Mouse (Mus musculus): ENCODE measurements around the gene Pde6d. TPM values are rescaled to one million over a fixed set of nuclear protein-coding genes. Genes with fewer than 3 reads are reported as not detected.

Gene Pde6d
- polyA plus RNA-seq, 2 experiments, result 63.0 to 63.2 TPM

DNA sequence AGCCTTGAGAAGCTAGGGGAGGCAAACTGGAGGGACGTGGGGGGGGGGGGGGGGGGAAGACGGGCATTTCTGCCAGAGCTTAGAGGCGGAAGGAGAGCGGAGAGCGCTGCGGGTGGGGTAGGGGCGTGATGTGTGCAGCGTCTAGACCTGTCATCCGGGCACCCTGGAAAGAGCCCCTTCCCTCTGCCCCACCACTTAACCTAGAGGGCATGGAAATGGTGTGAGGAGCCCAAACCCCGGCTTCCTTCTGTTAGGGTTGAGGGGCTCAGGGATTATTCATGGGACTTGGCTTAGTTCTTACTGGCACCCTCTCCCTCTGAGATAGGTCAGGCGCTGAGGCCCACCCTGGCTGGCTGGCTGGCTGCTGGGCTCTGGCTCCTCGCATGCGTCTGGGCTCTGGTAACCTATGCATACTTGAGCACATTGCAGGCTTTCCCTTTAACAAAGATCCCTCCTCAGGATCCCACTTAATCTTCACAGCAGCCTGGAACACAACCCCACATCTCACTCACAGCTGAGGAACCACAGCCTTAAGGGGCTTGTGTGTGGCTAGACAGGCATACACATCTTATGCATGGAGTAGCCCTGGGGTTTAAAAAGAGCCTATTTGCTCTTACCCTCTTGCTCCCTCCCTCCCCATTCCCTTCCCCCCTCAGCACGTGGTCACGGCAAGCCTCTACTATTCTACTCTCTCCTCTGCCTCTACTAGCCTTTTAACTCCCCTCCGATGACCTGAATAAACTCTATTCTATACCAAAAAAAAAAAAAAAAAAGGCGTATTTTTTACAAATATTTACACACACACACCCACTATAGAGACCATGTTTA is 80.0 kb downstream of the Pde6d start:
- Histone ChIP-seq H3K9ac (ENCODE audit: low read depth, low read length, severe bottlenecking) (no peak overlapping the region), H3K9me3 (ENCODE audit: control insufficient read depth, low read length) (no peaks in the 10 kb centered on the region), H3K4me1 (ENCODE audit: control insufficient read depth, insufficient read depth, low read length) (peaks cover 52% of the 10 kb centered on the region), H3K27ac (replicated peaks; ENCODE audit: low read depth, low read length) (peak overlapping the region; percentile 99), H3K4me2 (replicated peaks; ENCODE audit: low read depth, low read length, severe bottlenecking) (peak overlapping the region; percentile 77), H3K27me3 (ENCODE audit: control insufficient read depth, insufficient read depth, low read length) (no peaks in the 10 kb centered on the region), H3K4me3 (replicated peaks; ENCODE audit: low read length) (no peak overlapping the region; the same call in 1 of the 2 replicates), H3K36me3 (ENCODE audit: control insufficient read depth, insufficient read depth, low read length) (no peaks in the 10 kb centered on the region)
- DNase-seq (ENCODE audit: low spot score), result no peak
- WGBS, result 11% methylated on average over 16 of the region's 17 CpGs
- ATAC-seq (ENCODE audit: low FRiP score, low read depth), result no peak
- TF ChIP-seq POLR2A (IDR thresholded peaks at IDR 0.05; ENCODE audit: borderline replicate concordance, extremely low read depth, insufficient read depth, insufficient read length), result no peak

DNA sequence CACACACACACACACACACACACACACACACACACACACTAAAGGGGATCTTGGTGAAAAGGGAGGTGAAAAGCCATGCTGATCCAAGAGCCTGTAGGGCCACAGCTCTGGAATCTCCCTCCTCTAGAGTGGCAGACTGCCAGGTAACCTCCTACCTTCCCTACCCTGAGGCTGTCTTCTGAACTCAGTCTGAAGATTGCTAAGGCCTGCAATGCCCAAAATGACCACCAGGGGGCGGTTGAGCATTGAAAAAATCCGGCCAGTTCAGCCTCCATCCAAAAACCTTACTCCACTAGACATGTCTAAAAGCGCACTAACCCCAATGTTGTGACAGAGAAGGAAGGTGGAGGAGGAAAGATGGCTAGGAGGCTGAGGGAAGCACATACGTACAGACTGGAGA is 80.9 kb downstream of the Pde6d start:
- ATAC-seq (ENCODE audit: low FRiP score, low read depth), result peak; percentile 17; the same call in 1 of the 2 replicates
- TF ChIP-seq POLR2A (IDR thresholded peaks at IDR 0.05; ENCODE audit: borderline replicate concordance, extremely low read depth, insufficient read depth, insufficient read length), result no peak
- H3K27me3 ChIP-seq (ENCODE audit: control insufficient read depth, insufficient read depth, low read length), result no peaks in the 10 kb centered on the region
- whole genome bisulfite sequencing, result 1% methylated on average over 4 of the region's 4 CpGs
- no peak overlapping the region for H3K9ac ChIP-seq (ENCODE audit: low read depth, low read length, severe bottlenecking)
- no peak overlapping the region for H3K4me3 ChIP-seq (replicated peaks; ENCODE audit: low read length)
- DNase-seq (ENCODE audit: low spot score), result peak; percentile 94
- peak overlapping the region; percentile 99; the same call in 1 of the 2 replicates for H3K27ac ChIP-seq (replicated peaks; ENCODE audit: low read depth, low read length)
- no peaks in the 10 kb centered on the region for H3K36me3 ChIP-seq (ENCODE audit: control insufficient read depth, insufficient read depth, low read length)
- peaks cover 50% of the 10 kb centered on the region for H3K4me1 ChIP-seq (ENCODE audit: control insufficient read depth, insufficient read depth, low read length)
- peak overlapping the region; percentile 77 for H3K4me2 ChIP-seq (replicated peaks; ENCODE audit: low read depth, low read length, severe bottlenecking)
- no peaks in the 10 kb centered on the region for H3K9me3 ChIP-seq (ENCODE audit: control insufficient read depth, low read length)

DNA sequence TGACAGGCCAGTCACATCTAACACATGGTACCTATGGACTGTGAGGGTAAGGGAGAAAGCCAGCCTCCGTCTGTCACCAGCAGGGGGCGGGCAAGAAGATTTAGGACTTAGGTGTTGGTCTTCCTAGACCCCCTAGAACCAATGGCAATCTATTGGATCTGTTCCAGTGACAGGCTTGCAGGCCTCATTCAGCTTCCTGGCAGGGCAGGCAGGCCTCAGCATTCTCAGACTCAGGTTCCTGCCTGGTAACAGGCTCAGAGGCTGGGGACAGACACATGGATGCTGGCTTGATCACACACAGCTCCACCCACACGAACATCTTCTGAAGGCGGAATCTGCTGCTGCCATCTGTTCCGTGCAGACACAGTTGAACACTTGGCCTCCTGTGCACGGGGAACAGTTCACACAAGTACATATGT is 81.3 kb downstream of the Pde6d start:
- Histone ChIP-seq H3K27ac (replicated peaks; ENCODE audit: low read depth, low read length) (peak overlapping the region; percentile 39; the same call in 1 of the 2 replicates), H3K27me3 (ENCODE audit: control insufficient read depth, insufficient read depth, low read length) (no peaks in the 10 kb centered on the region), H3K4me1 (ENCODE audit: control insufficient read depth, insufficient read depth, low read length) (peaks cover 48% of the 10 kb centered on the region), H3K9me3 (ENCODE audit: control insufficient read depth, low read length) (no peaks in the 10 kb centered on the region), H3K36me3 (ENCODE audit: control insufficient read depth, insufficient read depth, low read length) (no peaks in the 10 kb centered on the region), H3K4me3 (replicated peaks; ENCODE audit: low read length) (no peak overlapping the region), H3K4me2 (replicated peaks; ENCODE audit: low read depth, low read length, severe bottlenecking) (no peak overlapping the region), H3K9ac (ENCODE audit: low read depth, low read length, severe bottlenecking) (no peak overlapping the region)
- TF ChIP-seq POLR2A (IDR thresholded peaks at IDR 0.05; ENCODE audit: borderline replicate concordance, extremely low read depth, insufficient read depth, insufficient read length), result no peak
- ATAC-seq (ENCODE audit: low FRiP score, low read depth) (no peak), DNase-seq (ENCODE audit: low spot score) (peak; percentile 57)
- WGBS, result 30% methylated on average over 6 of the region's 6 CpGs

DNA sequence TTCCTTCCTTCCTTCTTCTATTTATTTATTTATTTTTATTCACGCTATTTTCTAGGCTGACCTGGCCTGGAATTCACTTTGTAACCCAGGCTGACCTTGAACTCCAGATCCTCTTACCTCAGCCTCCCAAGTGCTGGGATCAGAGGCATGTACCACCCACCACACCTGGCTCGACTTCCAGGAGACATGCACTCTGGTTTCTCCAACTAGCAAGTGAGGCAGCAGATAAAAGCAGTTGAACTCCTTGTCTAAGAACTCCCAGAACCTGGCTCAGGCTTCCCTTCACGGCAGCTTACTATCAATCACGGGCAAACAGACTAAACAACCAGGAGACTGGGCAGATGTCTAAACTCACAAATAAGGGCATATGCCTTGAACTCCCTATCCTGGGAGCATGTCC is 81.7 kb downstream of the Pde6d start:
- H3K4me3 ChIP-seq (replicated peaks; ENCODE audit: low read length), result no peak overlapping the region
- no peak overlapping the region for H3K4me2 ChIP-seq (replicated peaks; ENCODE audit: low read depth, low read length, severe bottlenecking)
- ATAC-seq (ENCODE audit: low FRiP score, low read depth), result no peak
- no peak for TF ChIP-seq POLR2A (IDR thresholded peaks at IDR 0.05; ENCODE audit: borderline replicate concordance, extremely low read depth, insufficient read depth, insufficient read length)
- H3K27ac ChIP-seq (replicated peaks; ENCODE audit: low read depth, low read length), result 0 out of 2 replicates have a peak overlapping the region, but pooled peaks have one; percentile 39
- 72% methylated on average over 4 of the region's 4 CpGs for WGBS
- H3K9ac ChIP-seq (ENCODE audit: low read depth, low read length, severe bottlenecking), result no peak overlapping the region
- H3K4me1 ChIP-seq (ENCODE audit: control insufficient read depth, insufficient read depth, low read length), result peaks cover 48% of the 10 kb centered on the region
- no peaks in the 10 kb centered on the region for H3K36me3 ChIP-seq (ENCODE audit: control insufficient read depth, insufficient read depth, low read length)
- no peaks in the 10 kb centered on the region for H3K9me3 ChIP-seq (ENCODE audit: control insufficient read depth, low read length)
- DNase-seq (ENCODE audit: low spot score), result no peak
- no peaks in the 10 kb centered on the region for H3K27me3 ChIP-seq (ENCODE audit: control insufficient read depth, insufficient read depth, low read length)

DNA sequence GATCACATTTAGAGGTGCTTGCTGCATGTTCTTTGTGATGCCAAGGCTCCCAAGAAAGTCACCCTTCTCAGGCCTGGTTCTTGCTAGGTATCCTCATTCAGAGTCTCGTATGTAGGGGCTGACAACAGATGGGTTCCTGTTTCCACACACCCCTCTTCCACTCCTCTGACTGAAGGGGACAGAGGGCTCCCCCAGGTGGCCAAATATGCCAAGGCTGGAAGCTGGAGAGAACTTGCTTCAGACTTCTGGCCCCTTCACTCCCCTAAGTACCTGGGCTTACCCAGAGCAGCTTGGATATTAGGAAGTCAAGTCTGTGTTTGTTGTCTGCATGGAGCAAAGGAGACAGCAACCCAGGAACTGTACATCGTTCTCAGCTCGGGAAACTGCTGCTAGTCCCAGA is 82.5 kb downstream of the Pde6d start:
- DNase-seq (ENCODE audit: low spot score), result peak; percentile 57

More for the DNA sequence above, 82.5 kb downstream of the Pde6d start:
- no peak overlapping the region for H3K27ac ChIP-seq (replicated peaks; ENCODE audit: low read depth, low read length)
- ATAC-seq (ENCODE audit: low FRiP score, low read depth), result no peak
- no peak overlapping the region for H3K4me2 ChIP-seq (replicated peaks; ENCODE audit: low read depth, low read length, severe bottlenecking)
- no peaks in the 10 kb centered on the region for H3K27me3 ChIP-seq (ENCODE audit: control insufficient read depth, insufficient read depth, low read length)
- no peak overlapping the region for H3K4me3 ChIP-seq (replicated peaks; ENCODE audit: low read length)
- no peak overlapping the region for H3K9ac ChIP-seq (ENCODE audit: low read depth, low read length, severe bottlenecking)
- no peaks in the 10 kb centered on the region for H3K9me3 ChIP-seq (ENCODE audit: control insufficient read depth, low read length)
- H3K4me1 ChIP-seq (ENCODE audit: control insufficient read depth, insufficient read depth, low read length), result peaks cover 41% of the 10 kb centered on the region
- no peaks in the 10 kb centered on the region for H3K36me3 ChIP-seq (ENCODE audit: control insufficient read depth, insufficient read depth, low read length)
- WGBS, result 29% methylated on average over 3 of the region's 3 CpGs
- TF ChIP-seq POLR2A (IDR thresholded peaks at IDR 0.05; ENCODE audit: borderline replicate concordance, extremely low read depth, insufficient read depth, insufficient read length), result no peak

Data from limb, embryonic 14.5 days (tissue).